Mouse (Mus musculus): ENCODE data around the gene Ccdc61.
A peak's percentile ranks its signal among the peaks of the same experiment; 100 is the strongest.
"Not testable (repeated sequence)": the region's sequence is repeated elsewhere in the genome, so short reads cannot be mapped to it uniquely, and the experiment has no call there.

Gene Ccdc61

GRCm38 (mm10) chr7:18917931-18918330, 7.7 kb upstream of the Ccdc61 start:
- no peak for DNase-seq (ENCODE audit: extremely low spot score, low read depth, low spot score)

DNA sequence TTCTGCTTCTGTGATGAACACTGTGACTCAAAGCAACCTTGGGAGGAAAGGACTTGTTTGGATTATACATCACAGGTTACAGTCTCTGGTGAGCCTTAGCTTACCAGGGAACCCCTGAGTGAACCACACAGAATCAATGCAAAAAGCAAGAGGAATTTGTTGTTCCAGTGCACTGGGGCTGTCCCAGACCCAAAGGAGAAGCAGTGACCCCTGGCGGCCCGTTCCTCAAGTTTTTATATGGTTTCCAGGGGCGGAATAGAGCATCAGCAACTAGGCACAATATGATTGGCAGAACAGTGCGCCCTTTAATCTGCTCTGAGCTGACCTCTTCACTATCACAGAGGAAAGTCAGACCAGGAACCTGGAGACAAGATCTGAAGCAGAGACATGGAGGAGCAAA, 6.0 kb upstream of the Ccdc61 start:
- no peak for DNase-seq (ENCODE audit: extremely low spot score, low read depth, low spot score)

DNA sequence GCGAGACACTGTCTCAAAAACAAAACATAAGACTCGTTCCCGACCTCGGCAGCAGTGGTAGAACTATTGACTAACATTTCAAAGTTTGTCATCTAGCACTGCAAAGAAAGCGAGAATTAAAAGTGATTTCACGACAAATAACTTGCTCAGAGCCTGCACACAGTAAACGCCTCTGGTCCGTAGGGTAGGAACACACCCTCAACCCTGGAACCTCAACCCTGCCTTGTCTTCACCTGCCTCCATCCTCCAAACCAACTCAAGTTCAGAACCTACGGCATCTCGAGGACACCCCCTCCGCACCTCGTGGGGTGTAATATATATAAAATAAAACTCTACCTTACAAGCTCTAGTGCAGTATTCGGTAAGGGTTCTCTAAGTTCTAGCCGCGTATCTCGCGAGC, 418 bp downstream of the Ccdc61 start:
- no peak for DNase-seq (ENCODE audit: extremely low spot score, low read depth, low spot score)

GRCm38 (mm10) chr7:18904971-18905370, 5.2 kb downstream of the Ccdc61 start:
- no peak for DNase-seq (ENCODE audit: extremely low spot score, low read depth, low spot score)

GRCm38 (mm10) chr7:18902486-18902885, 7.7 kb downstream of the Ccdc61 start:
- DNase-seq (ENCODE audit: extremely low spot score, low read depth, low spot score): no peak

DNA sequence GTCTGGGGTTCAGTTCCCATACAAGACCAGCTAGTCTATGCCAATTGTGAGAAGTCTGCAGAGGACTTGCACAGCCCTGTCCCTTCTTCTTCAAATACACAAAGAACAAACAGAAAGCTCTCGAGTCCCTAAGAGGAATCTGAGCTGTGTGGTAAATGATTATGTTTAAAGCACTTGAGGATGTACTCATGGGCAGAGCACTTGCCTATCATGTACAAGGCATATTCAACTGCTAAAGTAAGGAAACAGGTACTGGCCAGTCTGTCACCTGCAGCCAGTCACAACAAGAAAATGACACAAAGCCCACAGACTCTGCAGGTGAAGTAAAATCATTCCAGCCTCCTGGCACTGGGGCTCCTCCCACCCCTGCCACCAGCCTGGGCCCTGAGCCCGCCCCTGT, 9.7 kb downstream of the Ccdc61 start:
- DNase-seq (ENCODE audit: extremely low spot score, low read depth, low spot score): no peak

GRCm38 (mm10) chr7:18896536-18896935, 13.7 kb downstream of the Ccdc61 start:
- DNase-seq (ENCODE audit: extremely low spot score, low read depth, low spot score): no peak

DNA sequence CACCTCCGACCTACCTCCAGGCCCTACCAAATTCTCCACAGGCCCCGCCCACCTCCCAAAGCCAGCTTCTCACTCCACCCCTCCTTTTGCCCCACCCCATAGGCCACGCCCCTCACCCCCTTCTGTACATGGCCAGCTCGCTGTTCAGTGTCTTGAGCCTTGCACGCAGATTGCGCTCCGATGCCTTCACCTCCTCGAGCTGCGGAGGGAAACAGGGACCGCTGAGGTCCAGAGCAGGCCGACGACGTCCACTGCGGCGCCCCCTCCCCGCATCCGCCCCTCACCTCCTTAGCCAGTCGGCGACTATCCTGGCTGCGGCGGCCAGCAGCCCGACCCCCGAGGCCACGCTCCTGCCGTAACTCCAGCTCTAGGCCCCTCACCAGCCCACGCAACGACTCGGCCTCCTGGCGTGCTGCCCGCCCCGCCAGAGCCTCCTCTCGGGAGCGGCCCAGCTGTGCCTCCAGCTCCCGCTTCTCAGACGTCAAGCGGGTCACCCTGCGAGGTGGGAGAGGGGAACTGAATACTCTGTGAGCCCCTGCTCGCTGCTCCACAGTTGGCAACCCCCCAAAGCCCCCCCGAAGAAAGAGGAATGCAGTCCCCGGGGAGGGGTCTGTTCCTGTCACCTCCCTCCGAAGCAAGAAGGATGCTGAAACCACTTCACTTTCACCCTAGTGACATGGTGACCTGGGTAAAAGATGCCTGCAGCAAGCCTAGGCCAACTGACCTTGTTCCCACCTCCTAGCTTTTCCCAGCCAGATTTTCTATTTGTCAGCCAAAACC, 16.4 kb downstream of the Ccdc61 start:
- DNase-seq (ENCODE audit: extremely low spot score, low read depth, low spot score): no peak

DNA sequence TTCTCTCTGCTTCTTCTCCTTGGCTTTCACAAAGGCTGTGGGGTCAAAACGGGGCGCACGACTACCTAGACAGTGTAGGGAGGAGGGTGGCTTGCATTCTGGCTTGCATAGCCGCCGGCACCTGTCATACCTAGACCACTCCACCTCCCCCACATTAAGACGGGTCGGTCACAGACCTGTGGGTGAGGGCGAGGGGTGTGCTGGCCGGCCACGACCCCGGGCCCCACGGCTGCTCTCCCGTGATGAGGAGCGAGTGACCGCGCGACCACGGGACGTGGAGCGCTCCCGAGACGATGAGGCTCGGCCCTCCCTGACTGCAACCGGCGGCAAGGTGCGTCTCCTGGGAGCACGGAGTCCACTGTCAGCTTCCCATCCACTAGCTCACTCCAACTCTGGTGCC, 17.2 kb downstream of the Ccdc61 start:
- no peak for DNase-seq (ENCODE audit: extremely low spot score, low read depth, low spot score)

GRCm38 (mm10) chr7:18891872-18892599, 18.2 kb downstream of the Ccdc61 start:
- no peak for DNase-seq (ENCODE audit: extremely low spot score, low read depth, low spot score)

DNA sequence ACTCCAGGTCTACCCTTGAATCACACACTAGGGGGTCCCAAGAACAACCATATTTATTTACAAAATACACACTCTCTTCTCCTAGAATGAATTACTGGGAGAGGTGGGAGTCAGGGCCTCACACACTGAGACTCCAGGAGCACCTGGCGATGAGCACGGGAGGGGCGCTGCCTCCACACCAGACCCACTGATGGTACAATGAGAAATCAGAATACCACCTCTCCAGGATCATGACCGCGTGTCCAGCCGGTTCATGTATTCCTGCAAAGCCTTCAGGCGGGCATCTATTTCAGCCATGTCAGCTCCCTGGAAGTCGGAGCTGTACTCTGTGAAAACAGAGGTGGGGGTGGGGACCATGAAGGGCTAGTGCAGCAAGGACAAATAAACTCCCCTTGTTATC, 19.4 kb downstream of the Ccdc61 start:
- no peak for DNase-seq (ENCODE audit: extremely low spot score, low read depth, low spot score)

DNA sequence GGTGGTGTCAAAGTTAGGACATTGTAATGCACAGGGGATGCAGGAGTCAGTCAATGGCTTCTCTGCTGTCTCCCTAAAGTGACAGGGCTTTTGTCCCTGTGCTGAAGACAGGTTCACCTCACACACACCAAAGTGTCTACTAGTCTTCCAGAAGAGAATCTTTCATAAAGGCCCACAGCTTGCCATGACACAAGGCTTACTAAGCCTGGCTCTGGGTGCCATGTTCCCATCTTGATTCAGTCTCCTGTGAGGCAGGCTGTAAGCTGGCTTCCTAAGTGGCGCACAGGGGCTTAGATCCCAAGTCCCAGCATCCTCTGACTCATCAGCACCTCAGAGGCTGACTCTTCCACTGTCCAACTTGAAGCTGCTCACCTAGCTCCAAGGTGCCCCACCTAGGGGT, 23.3 kb downstream of the Ccdc61 start:
- DNase-seq (ENCODE audit: extremely low spot score, low read depth, low spot score): no peak

GRCm38 (mm10) chr7:18884745-18885422, 25.3 kb downstream of the Ccdc61 start:
- DNase-seq (ENCODE audit: extremely low spot score, low read depth, low spot score): no peak

- no peak for DNase-seq (ENCODE audit: extremely low spot score, low read depth, low spot score)
Measured at GRCm38 (mm10) chr7:18883991-18884744, 26.0 kb downstream of the Ccdc61 start.

DNA sequence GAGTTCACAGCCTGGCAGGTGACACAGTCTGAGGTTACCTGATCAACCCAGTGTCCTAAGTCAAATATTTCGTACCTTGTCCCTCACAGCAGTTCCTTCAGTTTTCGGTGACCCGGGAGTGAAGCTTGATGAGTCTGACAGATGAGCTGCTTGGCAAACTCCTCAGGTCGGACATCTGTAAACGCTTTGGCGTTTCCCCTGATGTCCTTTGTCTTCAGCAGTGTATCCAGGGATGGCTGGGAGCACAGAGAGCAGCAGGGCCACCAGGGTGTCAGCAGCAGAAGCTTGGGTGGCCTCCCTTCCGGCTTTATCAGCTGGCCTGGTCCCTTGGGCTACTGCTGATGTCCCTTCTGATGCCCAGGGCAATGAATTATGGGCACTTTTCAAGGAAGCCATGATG, 31.5 kb downstream of the Ccdc61 start:
- no peak for DNase-seq (ENCODE audit: extremely low spot score, low read depth, low spot score)

DNA sequence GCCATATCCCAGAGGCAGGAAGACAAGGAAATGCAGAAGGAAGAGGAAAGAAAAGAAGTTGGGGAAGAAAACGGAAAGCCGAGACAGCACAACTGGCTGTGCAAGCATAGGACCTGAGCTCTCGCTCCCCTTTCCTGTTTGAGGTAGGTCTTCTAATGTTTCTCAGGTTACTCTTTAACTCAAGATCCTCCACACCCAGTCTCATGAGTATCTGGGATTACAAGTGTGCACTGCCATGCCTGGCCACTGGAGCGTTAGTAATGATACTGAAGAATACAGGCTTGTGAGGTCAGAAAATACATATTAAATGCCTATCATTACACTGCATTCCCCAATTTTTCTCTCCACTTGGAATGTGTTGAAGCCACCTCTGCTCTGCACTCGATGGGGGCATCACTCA, 34.8 kb downstream of the Ccdc61 start:
- DNase-seq (ENCODE audit: extremely low spot score, low read depth, low spot score): no peak

GRCm38 (mm10) chr7:18873253-18873652, 37.0 kb downstream of the Ccdc61 start:
- peak; percentile 60 for DNase-seq (ENCODE audit: extremely low spot score, low read depth, low spot score)

DNA sequence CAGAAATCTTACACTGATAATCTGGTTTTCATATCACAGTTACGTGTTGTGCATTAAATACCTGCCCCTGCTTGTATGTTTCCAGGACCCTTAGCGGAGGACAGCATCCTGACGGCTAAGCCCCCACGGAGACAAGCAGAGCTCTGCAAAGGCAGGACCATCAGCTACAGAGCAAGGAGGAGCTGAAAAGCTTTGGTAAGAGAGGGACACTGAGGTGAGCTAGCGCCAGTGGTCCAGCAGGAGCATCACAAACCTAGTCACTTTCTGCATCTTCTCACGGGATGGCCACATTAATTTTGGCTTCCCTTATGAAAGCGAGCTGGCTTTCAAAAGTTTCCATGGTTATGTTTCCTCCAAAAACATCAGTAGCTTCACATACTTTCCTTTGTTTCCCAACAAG, 37.4 kb downstream of the Ccdc61 start:
- no peak for DNase-seq (ENCODE audit: extremely low spot score, low read depth, low spot score)

DNA sequence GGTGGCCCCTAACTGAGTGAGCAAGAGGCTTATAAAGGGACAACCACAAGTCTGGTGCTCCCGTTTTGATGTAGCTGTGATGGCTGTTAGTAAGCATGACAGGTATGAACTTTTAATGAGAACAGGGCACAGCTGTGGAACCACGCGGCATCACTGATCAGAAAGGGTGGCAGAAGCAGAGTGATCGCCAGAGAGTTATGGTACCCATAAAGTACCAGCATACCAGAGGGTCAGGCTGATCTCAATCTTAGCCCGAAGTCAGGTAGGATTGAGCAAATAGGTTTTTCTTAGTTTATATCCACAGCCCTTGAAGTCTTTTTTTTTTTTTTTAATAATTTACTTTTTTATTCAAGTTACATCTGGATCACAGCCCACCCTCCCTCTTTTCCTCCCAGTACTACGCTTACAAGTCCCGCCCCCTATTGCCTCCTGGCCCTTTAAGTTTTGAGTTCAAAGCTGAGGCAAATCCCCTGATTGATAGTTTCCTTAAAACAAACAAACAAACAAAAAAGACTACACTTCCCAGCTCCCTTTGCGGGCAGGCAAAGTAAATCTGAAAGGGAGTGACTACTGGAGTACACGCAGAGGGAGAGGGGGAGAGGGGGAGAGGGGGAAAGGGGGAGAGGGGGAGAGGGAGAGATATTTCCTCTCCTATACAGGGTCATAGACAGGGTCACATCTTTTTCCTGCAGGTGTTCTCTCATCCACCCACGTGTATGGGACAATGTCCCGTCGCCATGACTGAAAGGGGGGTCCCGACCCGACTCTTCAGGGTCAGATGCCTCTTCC, 38.0 kb downstream of the Ccdc61 start:
- DNase-seq (ENCODE audit: extremely low spot score, low read depth, low spot score): no peak

- not testable (repeated sequence) for DNase-seq (ENCODE audit: extremely low spot score, low read depth, low spot score)
Measured at GRCm38 (mm10) chr7:18871031-18871430, 39.2 kb downstream of the Ccdc61 start, which contains the start of gene Pglyrp1. Pglyrp1 (plus strand) TSS chr7:18871331.

All from hindlimb bud, embryonic 11.5 days (tissue).